Mouse (Mus musculus) ES-E14 (cell line): ENCODE measurements at regions not wholly inside any gene's neighbourhood (a gene's known extent, or its start where the extent isn't known, plus 50 kb on each side); places are given as distances from the start of the nearest gene placed in this dataset.
A peak's percentile ranks its signal among the peaks of the same experiment; 100 is the strongest.

Experiments used
- DNase-seq: peaks from one replicate; pipeline ENCODE4 v3.0.0-alpha.2; 2013; ENCODE audit warnings: low read depth, low spot score
- H3K27ac ChIP-seq: 2 replicates; pipeline ENCODE4 v1.5.1; 2012; ENCODE audit warnings: low read depth, mild to moderate bottlenecking, low read length, moderate library complexity, mixed read lengths; ENCODE audit not compliant: poor library complexity, insufficient read depth, severe bottlenecking
- H3K36me3 ChIP-seq: 2 replicates; pipeline ENCODE4 v1.6.1; 2012; ENCODE audit warnings: mild to moderate bottlenecking, low read length, moderate library complexity, mixed read lengths; ENCODE audit not compliant: control insufficient read depth, poor library complexity, insufficient read depth, severe bottlenecking
- H3K4me1 ChIP-seq, 2 experiments: fragments of 150-350 bp in 1 of 2; sonication (generic) in 1 of 2; 2 replicates each; pipeline ENCODE4 v1.6.1; 2012; ENCODE audit warnings: low read length in 2 of 2, mild to moderate bottlenecking in 1 of 2, mixed read lengths in 1 of 2; ENCODE audit not compliant: control insufficient read depth in 2 of 2, insufficient read depth in 2 of 2, poor library complexity in 1 of 2
- H3K4me3 ChIP-seq, 2 experiments: fragments of 150-350 bp in 1 of 2; sonication (generic) in 1 of 2; 2 replicates each; pipeline ENCODE4 v1.5.1; 2012; ENCODE audit warnings: low read length in 2 of 2, low read depth in 1 of 2, mild to moderate bottlenecking in 1 of 2, mixed read lengths in 1 of 2; ENCODE audit not compliant: insufficient read depth in 1 of 2, poor library complexity in 1 of 2, severe bottlenecking in 1 of 2
- H3K9ac ChIP-seq: 2 replicates; pipeline ENCODE4 v1.6.1; 2012; ENCODE audit warnings: low read depth, mild to moderate bottlenecking, low read length, mixed read lengths; ENCODE audit not compliant: poor library complexity, insufficient read depth, severe bottlenecking
- H3K9me3 ChIP-seq: fragments of 150-350 bp; sonication (generic); 2 replicates; pipeline ENCODE4 v1.6.1; 2012; ENCODE audit warnings: low read depth, mild to moderate bottlenecking, low read length; ENCODE audit not compliant: control insufficient read depth, insufficient read depth
- CHD2 ChIP-seq: IDR thresholded peaks from 2 replicates; pipeline ENCODE4 v1.6.1; 2014; ENCODE audit warnings: mild to moderate bottlenecking, low read depth, low read length, inconsistent platforms
- HCFC1 ChIP-seq: IDR thresholded peaks from 2 replicates; pipeline ENCODE4 v1.6.1; 2012; ENCODE audit warnings: low read length, inconsistent platforms, borderline replicate concordance; ENCODE audit not compliant: insufficient read depth
- MAFK ChIP-seq: IDR thresholded peaks from 2 replicates; pipeline ENCODE4 v1.6.1; 2014; ENCODE audit warnings: mild to moderate bottlenecking, low read depth, low read length, inconsistent platforms; ENCODE audit not compliant: insufficient read depth
- ZC3H11A ChIP-seq: IDR thresholded peaks from 2 replicates; pipeline ENCODE4 v1.6.1; 2012; ENCODE audit warnings: low read depth, mild to moderate bottlenecking, inconsistent platforms, low read length, borderline replicate concordance
- ZNF384 ChIP-seq: IDR thresholded peaks from 2 replicates; pipeline ENCODE4 v1.6.1; 2012; ENCODE audit warnings: low read depth, low read length, inconsistent platforms
- in situ Hi-C, 2 experiments: fragments of 600-800 bp; cut with MboI; formaldehyde crosslinking; loops; one replicate each; pipeline ENCODE4 v1.15.1; 2025; ENCODE audit warnings: low sequenced_read_pairs in 2 of 2, inconsistent platforms in 1 of 2; ENCODE audit not compliant: unreplicated experiment in 2 of 2

DNA sequence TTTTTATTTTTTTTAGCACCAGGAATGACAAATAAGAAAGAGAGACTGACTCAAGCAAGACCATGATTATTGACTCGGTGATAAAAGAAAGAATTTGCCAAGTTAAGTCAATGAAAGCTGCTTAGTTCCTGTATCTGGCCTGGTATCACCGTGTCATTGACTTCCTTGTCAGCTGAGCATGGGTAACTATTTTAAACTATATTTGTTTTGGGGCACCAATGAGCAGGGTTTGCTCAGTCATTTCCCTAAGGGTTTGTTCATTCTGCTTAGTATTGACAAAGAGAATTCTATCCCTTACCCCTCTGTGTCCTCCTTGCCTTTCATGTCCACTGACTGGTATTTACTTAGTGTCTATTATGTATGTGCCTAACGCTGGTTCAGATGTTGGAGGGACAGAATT lies 189.2 kb upstream of the Fermt1 start:
- no peaks in the 10 kb centered on the region for H3K9me3 ChIP-seq
- TF ChIP-seq MAFK (no peak), ZNF384 (no peak), CHD2 (no peak), HCFC1 (no peak), ZC3H11A (no peak)
- no peak overlapping the region for H3K27ac ChIP-seq
- no peaks in the 10 kb centered on the region for H3K4me1 ChIP-seq
- no peak overlapping the region for H3K9ac ChIP-seq
- DNase-seq, result no peak
- H3K4me3 ChIP-seq, result no peak overlapping the region
- in situ Hi-C loops, result no loop called here
- no peaks in the 10 kb centered on the region for H3K36me3 ChIP-seq

DNA sequence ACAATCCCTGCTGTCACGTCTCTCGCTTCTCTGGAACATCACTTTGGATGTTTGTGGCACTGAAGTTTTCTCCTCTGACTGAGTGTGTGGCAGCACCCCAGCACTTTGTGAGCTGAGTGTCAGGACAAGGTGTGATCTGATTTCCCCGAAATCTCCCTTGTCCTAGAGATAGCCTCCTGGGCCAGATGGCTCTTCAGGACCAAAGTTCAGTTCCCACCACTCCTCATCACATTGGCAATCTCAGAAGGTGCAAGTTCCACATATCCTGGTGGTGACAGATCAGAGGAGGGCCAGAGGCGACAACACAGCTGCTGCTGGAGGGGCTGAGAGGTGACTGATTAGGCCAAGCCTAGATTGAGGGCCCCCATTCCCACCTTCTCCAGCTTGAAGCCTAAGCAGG lies 193.2 kb upstream of the Fermt1 start:
- Histone ChIP-seq H3K9me3 (no peaks in the 10 kb centered on the region), H3K27ac (no peak overlapping the region; the same call in 1 of the 2 replicates), H3K36me3 (no peaks in the 10 kb centered on the region), H3K9ac (no peak overlapping the region), H3K4me3 (no peak overlapping the region), H3K4me1 (no peaks in the 10 kb centered on the region)
- TF ChIP-seq ZC3H11A, result no peak
- TF ChIP-seq HCFC1, result no peak
- no peak for TF ChIP-seq ZNF384
- no peak for TF ChIP-seq CHD2
- no peak for TF ChIP-seq MAFK
- no peak for DNase-seq
- in situ Hi-C loops, result no loop called here

DNA sequence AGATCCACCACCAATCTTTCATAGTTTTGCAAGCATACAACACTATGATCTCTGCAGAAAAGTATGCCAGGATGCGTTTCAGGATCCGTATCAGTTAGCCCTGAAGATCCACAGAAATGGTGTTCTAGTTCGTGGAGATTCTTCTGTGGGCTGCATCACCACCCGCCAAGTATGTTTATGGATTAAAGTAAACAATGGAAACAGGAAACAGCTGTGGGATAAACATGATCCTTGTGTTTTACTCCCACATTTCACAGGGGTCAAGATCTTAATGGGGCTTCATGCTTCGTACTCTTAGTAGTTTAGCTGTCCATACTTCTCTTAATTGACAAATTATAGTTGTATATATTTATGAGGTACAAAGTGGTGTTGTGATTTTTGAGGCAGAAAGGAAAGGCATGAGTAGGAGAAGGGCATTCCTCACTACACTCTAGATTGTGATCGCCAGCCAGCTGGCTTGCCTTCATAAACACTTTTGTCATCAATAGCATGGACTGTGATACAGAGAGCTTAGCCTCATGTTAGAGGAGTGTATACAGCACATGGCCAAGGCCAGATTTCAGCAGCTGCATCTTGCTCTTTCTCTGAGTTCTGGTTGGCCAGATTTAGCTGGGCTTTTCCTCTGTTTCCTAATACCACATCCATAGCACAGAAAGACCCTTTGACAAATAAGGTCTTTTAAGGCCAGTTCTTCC lies 195.8 kb upstream of the Fermt1 start:
- Histone ChIP-seq H3K9ac (no peak overlapping the region), H3K9me3 (no peaks in the 10 kb centered on the region), H3K4me1 (no peaks in the 10 kb centered on the region), H3K27ac (no peak overlapping the region), H3K4me3 (no peak overlapping the region), H3K36me3 (no peaks in the 10 kb centered on the region)
- no peak for TF ChIP-seq MAFK
- no peak for TF ChIP-seq HCFC1
- TF ChIP-seq ZNF384, result no peak
- TF ChIP-seq ZC3H11A, result no peak
- no peak for TF ChIP-seq CHD2
- no peak for DNase-seq
- in situ Hi-C loops, result no loop called here

DNA sequence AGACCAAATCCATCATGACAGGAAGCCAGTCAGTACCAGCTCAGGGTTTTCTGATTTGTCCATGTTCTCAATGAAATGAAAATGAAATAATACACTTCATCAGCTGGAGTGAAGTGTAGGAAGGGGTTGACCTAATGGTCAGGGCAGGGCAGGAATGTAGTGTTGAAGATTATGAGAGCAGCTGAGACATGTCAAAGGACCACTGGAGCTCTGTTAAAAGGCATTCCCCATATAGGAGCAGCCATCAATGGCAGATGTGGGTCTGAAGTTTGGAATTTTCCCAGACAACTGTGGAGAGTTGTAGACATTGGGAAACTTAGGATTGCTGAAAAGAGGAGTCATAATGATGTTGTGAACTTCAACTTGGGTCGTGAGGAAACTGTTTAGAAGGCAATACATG lies 206.8 kb upstream of the Fermt1 start:
- Histone ChIP-seq H3K36me3 (no peaks in the 10 kb centered on the region), H3K4me1 (no peaks in the 10 kb centered on the region), H3K9me3 (no peaks in the 10 kb centered on the region), H3K27ac (no peak overlapping the region), H3K4me3 (no peak overlapping the region), H3K9ac (no peak overlapping the region)
- in situ Hi-C loops, result no loop called here
- TF ChIP-seq ZC3H11A (no peak), CHD2 (no peak), HCFC1 (no peak), MAFK (no peak), ZNF384 (no peak)
- no peak for DNase-seq

DNA sequence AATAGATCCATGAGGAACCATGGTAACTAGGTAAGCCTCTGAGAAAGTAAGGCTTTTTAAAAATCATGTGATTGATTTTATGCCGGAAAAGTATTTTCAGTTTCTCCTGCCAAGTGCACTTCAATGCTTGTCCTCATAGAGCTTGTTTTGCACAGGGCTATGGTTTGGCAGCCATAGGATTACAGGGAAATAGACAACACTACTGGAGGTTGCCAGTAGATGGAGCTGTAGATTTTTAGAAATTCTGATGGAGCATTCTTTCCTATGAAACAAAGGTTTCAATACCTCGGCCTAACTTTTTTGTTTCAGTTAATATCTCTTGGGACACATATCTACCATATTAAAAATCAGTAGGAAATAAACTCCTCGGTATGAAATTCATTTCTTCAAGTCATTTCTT lies 210.8 kb upstream of the Fermt1 start:
- TF ChIP-seq ZC3H11A, result peak; percentile 35; the same call in 1 of the 2 replicates
- no peak for TF ChIP-seq HCFC1
- TF ChIP-seq CHD2, result no peak
- Histone ChIP-seq H3K9ac (no peak overlapping the region), H3K36me3 (no peaks in the 10 kb centered on the region), H3K27ac (no peak overlapping the region), H3K4me1 (no peaks in the 10 kb centered on the region; a peak in 1 of 4 replicates), H3K4me3 (no peak overlapping the region), H3K9me3 (no peaks in the 10 kb centered on the region)
- DNase-seq, result peak; percentile 41
- in situ Hi-C loops, result no loop called here
